Mouse (Mus musculus) heart, adult 2 months (tissue): ENCODE measurements around the gene Tbc1d22a.

Experiments used
- CTCF ChIP-seq: fragments of 200-600 bp; IDR thresholded peaks from 2 replicates; pipeline ENCODE4 v1.8.1; 2022; ENCODE audit warnings: antibody characterized with exemption, mild to moderate bottlenecking, moderate library complexity
- EP300 ChIP-seq: fragments of 200-500 bp; IDR thresholded peaks from 2 replicates; pipeline ENCODE4 v1.6.1; 2011; ENCODE audit warnings: low read depth, low read length, control low read depth; ENCODE audit not compliant: insufficient read depth
- POLR2A ChIP-seq: fragments of 200-500 bp; IDR thresholded peaks from 2 replicates; pipeline ENCODE4 v1.6.1; 2011; ENCODE audit warnings: mild to moderate bottlenecking, low read depth, low read length, control low read depth; ENCODE audit not compliant: insufficient read depth

DNA sequence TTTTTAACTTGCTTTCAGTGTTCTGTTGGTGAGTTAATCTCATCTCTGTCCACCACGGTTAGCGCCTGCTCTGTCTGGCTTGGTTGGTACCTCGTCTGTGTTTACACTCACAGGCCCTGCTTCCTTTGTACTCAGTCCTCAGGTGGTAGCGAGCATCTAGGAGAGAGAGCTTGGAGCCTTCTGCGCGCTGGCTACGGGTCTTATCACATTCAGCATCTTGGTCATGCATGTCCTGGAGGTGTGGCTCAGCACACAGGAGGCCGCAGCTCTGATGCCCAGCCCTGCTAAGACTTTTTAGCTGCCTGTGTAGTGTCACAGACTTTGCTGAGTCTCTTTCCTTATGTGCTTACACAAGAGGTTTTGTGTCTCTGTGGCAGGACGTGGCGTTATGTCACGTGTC lies 15.4 kb downstream of the Tbc1d22a start:
- TF ChIP-seq POLR2A (no peak), CTCF (no peak), EP300 (no peak)
